Mouse (Mus musculus): ENCODE results near the gene Rtl8b. TPM values are rescaled to one million over a fixed set of nuclear protein-coding genes. Genes with fewer than 3 reads are reported as not detected.
"Not testable (repeated sequence)": the region's sequence is repeated elsewhere in the genome, so short reads cannot be mapped to it uniquely, and the experiment has no call there.

The Rtl8b gene
- 59.8 and 62.5 TPM in 2 replicates for polyA plus RNA-seq (2015; fragmentation: Nextera tagmentation; extraction: Ambion mirVana)

GRCm38 (mm10) chrX:53670294-53670693, at the start of gene Rtl8b:
Gene Rtl8b (minus strand): TSS chrX:53670408.
- Histone ChIP-seq H3K36me3 (no peaks in the 10 kb centered on the region), H3K9ac (no peak within 1 kb of the TSS), H3K27me3 (no peaks in the 10 kb centered on the region), H3K9me3 (no peaks in the 10 kb centered on the region), H3K4me3 (peak within 1 kb of the TSS; percentile 36), H3K4me2 (replicated peaks) (peak within 1 kb of the TSS; percentile 50), H3K27ac (no peak within 1 kb of the TSS), H3K4me1 (no peaks in the 10 kb centered on the region)
- 13% methylated on average over 14 of the region's 15 CpGs for WGBS
- ATAC-seq (ENCODE audit: low FRiP score, low read depth): peak; percentile 94

DNA sequence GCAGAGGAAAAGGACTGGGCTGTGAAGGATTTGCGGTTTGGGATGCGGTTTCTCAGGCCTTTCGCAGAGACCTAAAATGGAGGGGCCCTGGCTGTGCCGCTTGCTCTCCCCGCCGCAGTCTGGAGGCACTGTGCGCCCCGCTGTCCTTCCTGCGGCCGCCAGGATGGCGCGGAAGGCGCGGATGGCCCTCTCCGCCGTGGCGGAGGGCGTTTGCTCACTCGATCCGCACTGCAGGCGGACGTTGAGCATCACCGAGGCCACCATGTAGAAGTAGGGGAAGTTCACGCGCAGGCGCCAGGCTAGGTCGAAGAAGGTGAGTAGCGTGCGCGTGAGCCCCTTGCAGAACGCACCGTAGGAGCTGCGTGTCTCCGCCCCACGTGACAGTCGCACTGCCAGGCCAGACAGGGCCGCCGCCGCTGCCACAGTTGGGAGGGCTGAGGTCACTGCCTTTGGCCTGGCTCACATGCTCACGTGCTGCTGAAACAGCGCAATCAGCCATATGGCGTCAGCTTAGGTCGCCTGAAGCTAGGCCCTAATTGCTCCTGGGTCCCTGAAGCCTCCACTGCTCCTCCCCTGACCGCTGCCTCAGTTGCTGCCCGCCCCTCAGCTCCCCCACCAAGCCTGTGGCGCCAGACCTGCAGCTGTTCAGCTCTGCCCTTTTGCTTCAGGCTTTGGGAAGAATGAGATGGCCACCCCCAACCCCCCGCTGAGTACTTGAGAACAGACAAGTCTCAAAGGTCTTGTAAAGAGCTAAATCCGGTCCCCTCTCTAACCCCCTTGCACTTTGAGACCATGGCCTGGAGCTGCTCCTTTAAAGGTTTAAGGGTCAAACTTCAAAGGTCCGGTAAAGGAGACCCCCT, 46.3 kb upstream of the Rtl8b start:
- Histone ChIP-seq H3K4me1 (no peaks in the 10 kb centered on the region), H3K27me3 (no peaks in the 10 kb centered on the region), H3K36me3 (no peaks in the 10 kb centered on the region), H3K4me2 (replicated peaks) (peak overlapping the region; percentile 60), H3K9me3 (no peaks in the 10 kb centered on the region), H3K9ac (peak overlapping the region; percentile 59), H3K4me3 (peak overlapping the region; percentile 39), H3K27ac (no peak overlapping the region)
- WGBS: 15% methylated on average over 47 of the region's 49 CpGs
- ATAC-seq (ENCODE audit: low FRiP score, low read depth): peak; percentile 78

GRCm38 (mm10) chrX:53715942-53716322, 45.7 kb upstream of the Rtl8b start:
- H3K27ac ChIP-seq: no peak overlapping the region
- no peak for ATAC-seq (ENCODE audit: low FRiP score, low read depth)

DNA sequence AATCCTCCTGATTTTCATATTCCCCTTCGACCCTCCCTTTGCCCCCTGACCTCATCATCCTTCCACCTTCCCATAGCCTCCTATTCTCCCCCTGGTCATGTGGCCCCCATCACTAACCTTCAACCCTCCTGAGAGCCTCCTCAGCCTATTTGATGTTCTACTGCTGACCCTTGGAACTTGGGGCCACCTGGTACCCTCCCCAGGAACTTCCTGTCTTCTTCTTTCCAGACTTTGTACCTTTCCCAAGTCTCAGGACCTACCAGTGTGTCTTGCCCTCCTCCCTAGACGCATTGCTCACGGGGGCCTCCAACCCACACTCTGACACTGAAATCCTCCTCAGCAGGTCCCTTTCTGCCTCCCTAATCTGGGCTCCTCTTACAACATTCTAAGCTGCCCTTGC, 32.5 kb upstream of the Rtl8b start:
- no peak overlapping the region for H3K4me3 ChIP-seq
- no peaks in the 10 kb centered on the region for H3K9me3 ChIP-seq
- ATAC-seq (ENCODE audit: low FRiP score, low read depth): no peak
- H3K27me3 ChIP-seq: no peaks in the 10 kb centered on the region
- no peak overlapping the region for H3K9ac ChIP-seq
- no peak overlapping the region for H3K4me2 ChIP-seq (replicated peaks)
- H3K36me3 ChIP-seq: no peaks in the 10 kb centered on the region
- 85% methylated on average over 3 of the region's 3 CpGs for WGBS
- no peak overlapping the region for H3K27ac ChIP-seq
- no peaks in the 10 kb centered on the region for H3K4me1 ChIP-seq

More at GRCm38 (mm10) chrX:53715942-53716322, 45.7 kb upstream of the Rtl8b start:
- H3K9me3 ChIP-seq: no peaks in the 10 kb centered on the region
- peak overlapping the region; percentile 59 for H3K9ac ChIP-seq
- H3K4me2 ChIP-seq (replicated peaks): peak overlapping the region; percentile 60
- peak overlapping the region; percentile 39 for H3K4me3 ChIP-seq
- H3K4me1 ChIP-seq: no peaks in the 10 kb centered on the region
- H3K27me3 ChIP-seq: no peaks in the 10 kb centered on the region
- H3K36me3 ChIP-seq: no peaks in the 10 kb centered on the region
- 33% methylated on average over 2 of the region's 2 CpGs for WGBS

- Histone ChIP-seq H3K4me2 (replicated peaks) (no peak overlapping the region), H3K27ac (no peak overlapping the region), H3K9me3 (no peaks in the 10 kb centered on the region), H3K4me1 (no peaks in the 10 kb centered on the region), H3K36me3 (no peaks in the 10 kb centered on the region), H3K27me3 (no peaks in the 10 kb centered on the region), H3K9ac (no peak overlapping the region), H3K4me3 (no peak overlapping the region)
- ATAC-seq (ENCODE audit: low FRiP score, low read depth): no peak
- WGBS: 100% methylated on average over 2 of the region's 2 CpGs
Observed at GRCm38 (mm10) chrX:53699225-53699624, 29.0 kb upstream of the Rtl8b start.

- no peak for ATAC-seq (ENCODE audit: low FRiP score, low read depth)
Observed at GRCm38 (mm10) chrX:53694008-53694777, 24.0 kb upstream of the Rtl8b start.

DNA sequence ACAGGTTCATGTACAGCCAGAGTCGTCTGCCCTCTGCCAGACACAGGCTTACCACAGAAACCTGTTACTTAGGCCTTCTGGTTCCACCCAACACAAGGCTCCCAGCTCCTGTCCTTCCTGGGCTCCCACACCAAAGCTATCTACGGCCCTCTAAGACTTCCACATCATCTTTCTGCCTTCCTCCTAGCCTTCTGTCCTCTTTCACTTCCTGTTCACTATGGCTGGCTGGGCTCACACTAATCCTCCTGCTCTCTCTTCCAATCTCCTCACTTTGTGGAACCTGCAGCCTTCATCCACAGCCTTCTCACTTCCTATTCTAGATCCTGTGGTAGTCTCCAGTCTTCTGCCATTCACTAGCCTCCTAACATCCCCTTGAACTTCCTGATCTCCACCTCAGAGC, 22.9 kb upstream of the Rtl8b start:
- ATAC-seq (ENCODE audit: low FRiP score, low read depth): no peak
- WGBS: 73% methylated on average over 2 of the region's 2 CpGs
- no peaks in the 10 kb centered on the region for H3K36me3 ChIP-seq

More at GRCm38 (mm10) chrX:53694008-53694777, 24.0 kb upstream of the Rtl8b start:
- Histone ChIP-seq H3K4me3 (no peak overlapping the region), H3K27me3 (no peaks in the 10 kb centered on the region), H3K4me2 (replicated peaks) (no peak overlapping the region), H3K4me1 (no peaks in the 10 kb centered on the region), H3K9me3 (no peaks in the 10 kb centered on the region), H3K36me3 (no peaks in the 10 kb centered on the region), H3K9ac (no peak overlapping the region), H3K27ac (no peak overlapping the region)
- 85% methylated on average over 9 of the region's 9 CpGs for WGBS

DNA sequence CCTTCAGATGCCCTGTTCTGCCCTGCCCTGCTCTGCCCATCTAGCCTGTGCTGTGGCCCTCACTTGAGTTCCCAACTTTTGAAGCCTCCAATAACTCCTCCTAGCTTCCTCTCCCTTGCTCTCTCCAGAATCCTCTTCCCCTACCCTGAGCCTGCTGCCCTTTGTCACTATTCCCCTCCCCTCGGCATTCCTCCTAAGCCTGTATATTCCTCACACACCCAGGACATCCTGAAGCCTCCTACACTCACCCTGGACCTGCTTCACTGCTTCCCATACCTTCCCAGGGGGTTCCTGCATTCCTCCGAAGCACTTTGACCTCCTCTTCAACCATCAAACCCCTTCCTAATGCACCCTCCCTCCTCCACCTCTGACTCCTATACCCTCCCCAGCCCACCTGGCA, 21.9 kb upstream of the Rtl8b start:
- WGBS: 65% methylated on average over 2 of the region's 2 CpGs
- no peak overlapping the region for H3K9ac ChIP-seq
- no peak overlapping the region for H3K27ac ChIP-seq
- H3K9me3 ChIP-seq: no peaks in the 10 kb centered on the region
- H3K27me3 ChIP-seq: no peaks in the 10 kb centered on the region
- no peaks in the 10 kb centered on the region for H3K4me1 ChIP-seq
- H3K4me2 ChIP-seq (replicated peaks): no peak overlapping the region
- H3K36me3 ChIP-seq: no peaks in the 10 kb centered on the region
- ATAC-seq (ENCODE audit: low FRiP score, low read depth): no peak
- no peak overlapping the region for H3K4me3 ChIP-seq

More for the DNA sequence above, 22.9 kb upstream of the Rtl8b start:
- Histone ChIP-seq H3K9me3 (no peaks in the 10 kb centered on the region), H3K27ac (no peak overlapping the region), H3K4me2 (replicated peaks) (no peak overlapping the region), H3K4me3 (no peak overlapping the region), H3K27me3 (no peaks in the 10 kb centered on the region), H3K9ac (no peak overlapping the region), H3K4me1 (no peaks in the 10 kb centered on the region)

GRCm38 (mm10) chrX:53684676-53685075, 14.5 kb upstream of the Rtl8b start:
- not testable (repeated sequence) for H3K9ac ChIP-seq; H3K4me3 ChIP-seq; H3K27ac ChIP-seq; H3K27me3 ChIP-seq; ATAC-seq (ENCODE audit: low FRiP score, low read depth); H3K4me2 ChIP-seq (replicated peaks); H3K36me3 ChIP-seq; H3K4me1 ChIP-seq; H3K9me3 ChIP-seq
- WGBS: 69% methylated on average over 2 of the region's 4 CpGs

- 55% methylated on average over 3 of the region's 3 CpGs for WGBS
- H3K4me1 ChIP-seq; H3K27me3 ChIP-seq; ATAC-seq (ENCODE audit: low FRiP score, low read depth); H3K4me2 ChIP-seq (replicated peaks); H3K36me3 ChIP-seq; H3K9me3 ChIP-seq; H3K4me3 ChIP-seq; H3K27ac ChIP-seq; H3K9ac ChIP-seq: not testable (repeated sequence)
Observed at GRCm38 (mm10) chrX:53682650-53683049, 12.4 kb upstream of the Rtl8b start.

- H3K4me2 ChIP-seq (replicated peaks); ATAC-seq (ENCODE audit: low FRiP score, low read depth); H3K36me3 ChIP-seq; H3K27me3 ChIP-seq; H3K9ac ChIP-seq; H3K27ac ChIP-seq; H3K9me3 ChIP-seq; H3K4me3 ChIP-seq; H3K4me1 ChIP-seq: not testable (repeated sequence)
- 42% methylated on average over 2 of the region's 2 CpGs for WGBS
Observed at GRCm38 (mm10) chrX:53676943-53677342, 6.7 kb upstream of the Rtl8b start.

DNA sequence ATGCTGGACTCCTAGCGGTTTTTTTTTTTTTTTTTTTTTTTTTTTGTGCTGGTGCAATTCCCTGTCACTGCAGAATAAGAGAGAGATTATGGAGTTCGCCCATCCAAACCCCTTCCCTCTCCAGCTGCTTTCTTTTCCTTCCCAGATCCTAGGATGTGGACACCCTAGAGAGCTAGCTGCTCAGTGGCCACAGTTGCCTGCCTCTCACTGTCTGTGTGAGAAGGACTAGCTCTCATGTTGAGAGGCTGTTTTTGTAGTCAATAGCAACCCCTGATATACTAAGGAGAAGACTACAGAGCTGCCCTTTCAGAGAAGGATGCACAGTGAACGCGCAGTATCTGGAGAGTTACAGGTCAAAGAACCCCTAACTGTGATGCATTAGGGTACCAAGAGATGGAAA, 488 bp upstream of the Rtl8b start:
- H3K4me1 ChIP-seq, H3K9ac ChIP-seq, H3K27me3 ChIP-seq, H3K27ac ChIP-seq, H3K9me3 ChIP-seq, H3K36me3 ChIP-seq: not testable (repeated sequence)
- WGBS: 21% methylated on average over 4 of the region's 4 CpGs
- ATAC-seq (ENCODE audit: low FRiP score, low read depth): peak; percentile 31
- Histone ChIP-seq H3K4me2 (replicated peaks) (peak overlapping the region; percentile 50), H3K4me3 (peak overlapping the region; percentile 36)
